Mouse (Mus musculus) kidney, adult 18-20 months (tissue): Measurements from ENCODE around the gene Uqcc3.
A peak's percentile ranks its signal among the peaks of the same experiment; 100 is the strongest.
"Not testable (repeated sequence)": the region's sequence is repeated elsewhere in the genome, so short reads cannot be mapped to it uniquely, and the experiment has no call there.

ENCODE experiments used
- DNase-seq: peaks from one replicate; pipeline ENCODE4 v3.0.0; 2021

Uqcc3 gene

GRCm38 (mm10) chr19:8844371-8845129 is 36.2 kb downstream of the Uqcc3 start:
- peak; percentile 78 for DNase-seq

GRCm38 (mm10) chr19:8842961-8843360 is 37.8 kb downstream of the Uqcc3 start:
- DNase-seq = no peak

GRCm38 (mm10) chr19:8841012-8841411 is 39.7 kb downstream of the Uqcc3 start:
- DNase-seq = no peak

GRCm38 (mm10) chr19:8839908-8840791 is 40.6 kb downstream of the Uqcc3 start:
- peak; percentile 87 for DNase-seq

GRCm38 (mm10) chr19:8839103-8839907 is 41.4 kb downstream of the Uqcc3 start, which contains the start of gene Gng3:
Gene Gng3, minus strand, starts transcription at chr19:8839194.
- no peak for DNase-seq

GRCm38 (mm10) chr19:8838041-8838730 is 42.5 kb downstream of the Uqcc3 start:
- peak; percentile 67 for DNase-seq

- DNase-seq = peak; percentile 91
Measured at GRCm38 (mm10) chr19:8837251-8837791, 43.4 kb downstream of the Uqcc3 start, which contains the start of gene Bscl2. Gene Bscl2, plus strand, starts transcription at chr19:8837467.

- DNase-seq = not testable (repeated sequence)
Measured at GRCm38 (mm10) chr19:8836327-8836726, 44.4 kb downstream of the Uqcc3 start.

GRCm38 (mm10) chr19:8832971-8833370 is 47.8 kb downstream of the Uqcc3 start:
- DNase-seq = no peak

- no peak for DNase-seq
Measured at GRCm38 (mm10) chr19:8831262-8831661, 49.5 kb downstream of the Uqcc3 start.

GRCm38 (mm10) chr19:8830664-8831063 is 50.1 kb downstream of the Uqcc3 start:
- DNase-seq = no peak
